Mouse (Mus musculus) gastrocnemius, postnatal 25 days (tissue): ENCODE results near the gene Abcb5. TPM values are rescaled to one million over a fixed set of nuclear protein-coding genes. Genes with fewer than 3 reads are reported as not detected.

Experiments used
- DNase-seq: peaks from one replicate; pipeline ENCODE4 v3.0.0; 2022
- total RNA-seq, 2 experiments: library from RNA; stranded (reverse); gene quantifications; 1 replicate in 1 of 2; 2 replicates in 1 of 2; pipeline ENCODE4 v1.2.3; 2021

Abcb5 gene
- total RNA-seq, 2 experiments from 2014 or later = not detected

- DNase-seq = no peak
Observed at GRCm38 (mm10) chr12:118847861-118848495, 118.2 kb downstream of the Abcb5 start.

- no peak for DNase-seq
Observed at GRCm38 (mm10) chr12:118847381-118847780, 118.8 kb downstream of the Abcb5 start.

DNA sequence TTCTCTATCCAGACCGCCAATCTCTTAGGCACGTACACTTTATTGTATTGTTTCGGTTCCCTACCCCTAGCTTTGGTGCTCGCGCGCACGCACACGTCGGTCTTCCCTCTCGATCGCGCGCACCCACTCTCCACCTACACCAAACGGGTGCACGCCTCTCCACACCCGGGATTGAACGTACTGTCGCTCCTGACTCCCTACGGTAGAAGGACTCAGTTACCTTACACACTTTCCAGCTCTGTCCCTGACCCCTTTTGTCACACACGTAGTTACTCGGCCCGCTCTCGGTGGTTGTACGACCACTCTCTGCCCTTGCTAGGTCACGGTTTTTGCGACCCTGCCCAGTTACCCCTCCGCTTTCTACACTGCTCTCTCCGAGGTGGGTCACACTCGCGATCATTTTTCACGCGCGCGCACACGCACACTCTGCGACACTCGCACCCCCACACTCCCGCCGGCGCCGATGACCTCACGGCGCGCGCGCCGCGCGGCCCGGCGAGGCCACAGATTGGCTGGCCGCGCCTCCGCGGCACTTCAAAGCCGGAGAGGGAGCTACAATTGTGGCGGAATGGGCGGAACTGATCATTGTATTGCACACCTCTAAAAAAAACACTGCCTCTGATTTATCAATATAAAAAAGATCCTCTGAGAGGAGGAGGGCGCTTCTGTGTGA is 119.4 kb downstream of the Abcb5 start:
- no peak for DNase-seq

DNA sequence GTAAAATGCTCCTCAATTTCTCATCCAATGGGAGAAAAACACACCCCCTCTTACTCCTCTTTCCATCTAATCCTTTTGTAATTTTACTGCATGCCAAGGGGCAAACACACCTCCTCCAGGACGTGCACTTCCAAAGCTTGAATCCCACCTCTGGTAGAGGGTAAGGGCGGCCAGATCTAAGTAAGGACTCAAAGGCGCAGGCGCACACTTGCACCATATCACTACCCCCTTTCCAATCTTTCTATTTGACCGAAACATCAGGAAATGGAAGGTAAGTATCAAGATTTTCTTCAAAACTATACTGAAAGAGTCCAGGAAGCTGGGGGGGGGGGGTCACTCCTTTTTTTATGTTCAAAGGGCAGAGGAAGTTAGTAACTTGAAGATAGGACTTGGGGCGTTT is 120.0 kb downstream of the Abcb5 start, which contains the start of gene Sp8:
Gene Sp8 (plus strand): TSS at position 109 of the 400 bp plus-strand sequence.
- no peak for DNase-seq

GRCm38 (mm10) chr12:118845351-118845750 is 120.9 kb downstream of the Abcb5 start:
- no peak for DNase-seq

DNA sequence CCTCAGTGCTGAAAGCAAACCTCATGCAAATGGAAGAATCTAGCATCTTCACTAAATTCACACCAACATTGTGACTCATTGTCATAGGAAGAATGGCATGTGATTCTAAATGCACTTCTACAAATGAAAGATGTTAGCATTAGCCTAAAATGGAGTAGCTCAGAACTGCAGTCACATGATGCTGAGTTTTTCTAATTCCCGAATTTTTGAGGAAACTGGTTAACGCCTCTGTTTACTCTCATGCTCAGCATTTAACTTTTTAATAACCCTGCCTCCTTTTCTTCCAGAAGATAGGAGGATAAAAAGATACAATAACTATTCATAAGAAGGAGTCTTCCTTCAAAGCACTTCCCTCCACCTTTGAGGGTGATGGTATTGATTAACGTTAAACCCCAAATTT is 121.4 kb downstream of the Abcb5 start:
- DNase-seq = no peak

GRCm38 (mm10) chr12:118844111-118844510 is 122.1 kb downstream of the Abcb5 start:
- DNase-seq = no peak

GRCm38 (mm10) chr12:118842671-118843411 is 123.4 kb downstream of the Abcb5 start:
- no peak for DNase-seq

- no peak for DNase-seq
Observed at GRCm38 (mm10) chr12:118841971-118842550, 124.2 kb downstream of the Abcb5 start.

DNA sequence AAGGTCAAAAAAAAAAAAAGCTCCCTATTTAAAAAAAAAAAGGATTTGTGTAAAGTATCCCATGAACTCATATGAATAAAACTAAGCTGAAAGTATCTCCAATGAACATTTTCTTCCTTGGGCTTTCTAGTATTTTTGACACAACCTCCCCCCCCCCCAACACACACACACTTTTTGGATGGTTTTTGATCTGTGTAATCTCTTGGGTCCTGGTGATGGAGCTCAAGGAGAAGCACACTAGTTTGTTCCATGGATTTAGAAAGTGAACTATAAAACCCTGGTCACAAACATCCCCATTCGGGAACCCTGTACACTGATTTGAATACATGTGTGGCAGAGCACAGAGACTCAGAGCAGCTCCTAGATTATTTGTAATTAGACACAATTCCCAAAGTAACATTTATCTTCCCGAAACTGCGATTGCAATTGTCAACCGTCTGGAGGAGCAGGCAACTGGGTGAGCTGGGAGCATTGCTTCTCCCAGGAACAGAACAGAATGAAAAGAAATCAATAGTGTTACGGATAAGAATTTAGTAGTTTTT is 124.8 kb downstream of the Abcb5 start:
- DNase-seq = no peak

GRCm38 (mm10) chr12:118840861-118841260 is 125.4 kb downstream of the Abcb5 start:
- no peak for DNase-seq

DNA sequence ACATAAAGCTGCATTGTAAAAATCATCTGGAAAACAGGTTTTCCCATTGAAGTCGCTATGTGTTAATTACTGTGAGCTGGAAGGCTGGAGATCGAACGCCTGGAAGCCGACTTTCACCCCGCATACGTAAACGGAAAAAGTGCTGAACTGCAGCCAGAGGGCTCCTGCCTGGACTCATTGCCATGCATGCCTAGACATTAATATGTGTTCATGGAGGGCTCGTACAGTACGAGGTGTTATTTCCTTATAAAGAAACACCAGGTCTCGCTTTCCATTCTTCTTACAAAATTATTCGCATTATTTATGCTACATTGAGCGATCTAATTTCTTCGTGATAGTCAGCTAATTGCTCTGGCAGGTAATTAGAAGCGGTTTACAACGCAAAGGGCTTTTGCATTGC is 125.9 kb downstream of the Abcb5 start:
- DNase-seq = no peak

- DNase-seq = no peak
Observed at GRCm38 (mm10) chr12:118839398-118839797, 126.8 kb downstream of the Abcb5 start.

DNA sequence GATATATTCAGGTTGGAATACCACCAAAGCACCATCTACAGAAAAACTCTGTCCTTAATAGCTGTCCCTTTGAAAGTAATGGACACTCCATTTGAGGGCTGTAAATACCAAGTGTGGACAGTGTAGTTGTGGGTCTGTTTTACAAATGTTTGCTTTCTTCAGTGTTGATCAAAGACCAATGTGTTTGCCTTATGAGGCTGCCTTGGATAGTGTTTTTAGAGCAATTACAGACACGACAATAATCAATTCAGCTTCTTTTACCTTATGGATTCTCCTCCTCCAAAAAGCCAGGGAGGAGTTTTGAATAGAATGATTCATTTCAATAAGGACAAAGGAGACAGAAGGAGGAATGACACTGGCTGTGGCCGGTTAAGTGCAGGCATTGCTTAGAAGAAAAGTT is 128.0 kb downstream of the Abcb5 start:
- no peak for DNase-seq

DNA sequence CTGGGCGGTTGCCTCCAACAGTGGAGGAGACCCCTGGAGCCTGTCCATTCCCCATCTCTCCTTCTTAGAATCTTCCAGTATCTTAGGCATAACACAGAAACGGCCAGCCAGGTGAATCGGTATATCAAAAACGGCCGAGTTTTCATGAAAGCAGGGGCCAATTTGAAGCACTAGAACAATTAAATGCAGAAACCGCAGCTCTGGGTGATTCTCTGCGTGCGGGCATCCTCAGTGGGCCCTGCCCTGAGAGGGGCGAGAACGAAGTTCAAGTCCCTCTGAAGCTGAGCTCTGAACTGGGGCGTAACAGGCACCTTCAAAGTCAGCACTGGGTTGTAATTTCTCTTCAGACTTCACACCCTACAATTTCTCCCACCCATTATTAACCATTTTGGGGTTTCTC is 128.9 kb downstream of the Abcb5 start:
- DNase-seq = no peak

DNA sequence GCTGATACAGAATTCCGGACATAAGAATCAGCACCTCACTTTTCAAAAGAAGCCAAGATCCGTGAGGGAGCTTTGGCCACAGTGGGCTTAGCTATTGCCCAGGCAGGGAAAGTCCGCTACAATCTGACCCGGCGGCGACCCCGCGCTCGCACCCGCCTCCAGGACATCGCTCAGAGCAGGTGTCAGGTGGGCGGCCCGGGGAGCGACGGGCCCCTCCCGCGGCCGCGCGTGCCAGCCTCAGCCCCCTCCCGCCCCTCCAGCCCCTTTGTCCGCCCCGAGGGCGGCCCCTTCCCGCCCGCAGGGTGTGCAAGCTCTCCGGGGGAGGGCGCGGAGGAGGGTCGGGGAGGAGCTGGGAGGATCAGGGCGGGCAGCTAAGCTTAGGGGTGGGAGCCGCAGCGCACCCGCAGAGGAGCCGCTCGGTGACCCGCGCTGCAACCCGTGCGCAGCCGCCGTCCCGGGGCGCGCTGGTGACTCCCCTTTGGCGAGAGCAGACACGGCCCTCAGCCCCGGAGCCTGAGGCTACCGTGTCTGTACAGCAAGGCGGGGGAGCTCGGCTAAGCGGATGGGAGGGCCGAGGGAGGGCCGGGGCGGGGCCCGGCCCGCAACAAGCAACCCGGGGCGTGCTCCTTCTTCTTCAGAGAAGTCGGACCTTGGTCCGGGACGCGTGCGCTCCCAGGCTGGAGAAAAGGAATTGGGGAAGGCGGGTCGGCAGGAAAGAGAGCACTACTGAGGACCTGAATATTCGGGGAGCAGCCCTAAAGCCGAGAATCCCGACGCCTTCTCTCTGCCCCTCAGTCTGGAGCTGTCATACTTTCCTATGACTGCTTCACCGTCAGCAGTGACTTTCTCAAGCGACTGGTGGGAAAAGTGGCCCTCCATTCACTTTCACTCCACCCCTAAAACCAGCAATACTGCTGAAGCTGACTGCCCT is 129.5 kb downstream of the Abcb5 start:
- no peak for DNase-seq

- no peak for DNase-seq
Observed at GRCm38 (mm10) chr12:118829881-118830280, 136.3 kb downstream of the Abcb5 start.
